Mouse (Mus musculus) spleen, adult 18-20 months (tissue): ENCODE measurements at regions not wholly inside any gene's neighbourhood (a gene's known extent, or its start where the extent isn't known, plus 50 kb on each side); places are given as distances from the start of the nearest gene placed in this dataset.

ENCODE experiments used
- DNase-seq, 2 experiments: peaks; one replicate each; pipeline ENCODE4 v3.0.0; 2022; ENCODE audit warnings: mixed read lengths in 2 of 2

DNA sequence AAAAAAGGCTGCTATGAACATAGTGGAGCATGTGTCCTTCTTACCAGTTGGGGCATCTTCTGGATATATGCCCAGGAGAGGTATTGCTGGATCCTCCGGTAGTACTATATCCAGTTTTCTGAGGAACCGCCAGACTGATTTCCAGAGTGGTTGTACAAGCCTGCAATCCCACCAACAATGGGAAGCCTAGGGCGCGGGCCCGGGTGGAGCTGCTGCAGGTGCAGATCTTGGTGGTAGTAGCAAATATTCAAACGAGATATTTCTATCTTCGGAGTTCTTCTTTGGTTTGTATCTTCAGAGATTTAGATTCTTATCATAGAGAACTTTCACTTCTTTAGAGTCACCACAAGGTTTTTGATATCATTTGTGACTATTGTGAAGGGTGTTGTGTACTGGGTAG, 52.7 kb upstream of the Btbd35f27 start:
- peak in 1 of 2 experiments; percentile 0 for DNase-seq
